Mouse (Mus musculus): ENCODE measurements around the gene Hspe1.

The Hspe1 gene

GRCm38 (mm10) chr1:55134301-55134700 lies 46.4 kb downstream of the Hspe1 start:
- DNase-seq (ENCODE audit: low spot score): no peak

- no peak for DNase-seq (ENCODE audit: low spot score)
Observed at GRCm38 (mm10) chr1:55135846-55136245, 47.9 kb downstream of the Hspe1 start.

Data from adipocyte (in vitro differentiated cells).